Mouse (Mus musculus) heart, embryonic 12.5 days (tissue): ENCODE results near the gene Ets1. TPM values are rescaled to one million over a fixed set of nuclear protein-coding genes. Genes with fewer than 3 reads are reported as not detected.
A peak's percentile ranks its signal among the peaks of the same experiment; 100 is the strongest.

ENCODE experiments used
- ATAC-seq: fragments of 200-750 bp; cut with Nextera tagmentation; 2 replicates; pipeline ENCODE4 v1.8.0; 2017; ENCODE audit warnings: moderate TSS enrichment, moderate library complexity; ENCODE audit not compliant: insufficient number of reproducible peaks, low FRiP score
- H3K27ac ChIP-seq: fragments of 300-500 bp; sonication (generic); 2 replicates; pipeline ENCODE4 v1.5.1; 2016; ENCODE audit warnings: mild to moderate bottlenecking, moderate library complexity; ENCODE audit not compliant: poor library complexity, severe bottlenecking
- H3K27me3 ChIP-seq: fragments of 300-500 bp; sonication (generic); replicated peaks from 2 replicates; pipeline ENCODE4 v1.6.1; 2016; ENCODE audit warnings: mild to moderate bottlenecking, moderate library complexity
- H3K36me3 ChIP-seq: fragments of 300-500 bp; sonication (generic); 2 replicates; pipeline ENCODE4 v1.6.1; 2016; ENCODE audit warnings: mild to moderate bottlenecking, moderate library complexity
- H3K4me1 ChIP-seq: fragments of 300-500 bp; sonication (generic); replicated peaks from 2 replicates; pipeline ENCODE4 v1.6.1; 2016; ENCODE audit warnings: mild to moderate bottlenecking
- H3K4me2 ChIP-seq: fragments of 300-500 bp; sonication (generic); 2 replicates; pipeline ENCODE4 v1.6.1; 2016; ENCODE audit warnings: mild to moderate bottlenecking, moderate library complexity
- H3K4me3 ChIP-seq: fragments of 300-500 bp; sonication (generic); 2 replicates; pipeline ENCODE4 v1.5.1; 2016; ENCODE audit warnings: mild to moderate bottlenecking
- H3K9ac ChIP-seq: fragments of 300-500 bp; sonication (generic); 2 replicates; pipeline ENCODE4 v1.6.1; 2016; ENCODE audit warnings: mild to moderate bottlenecking, moderate library complexity
- H3K9me3 ChIP-seq: fragments of 300-500 bp; sonication (generic); replicated peaks from 2 replicates; pipeline ENCODE4 v1.6.1; 2016; ENCODE audit warnings: mild to moderate bottlenecking, moderate library complexity
- WGBS: fragments of 180-500 bp; shearing (Covaris S2); methylation state at CpG from one replicate; pipeline ENCODE4 v1.1.7; 2016; 5-methylcytosine and 5-hydroxymethylcytosine counted together
- polyA plus RNA-seq: library from polyadenylated mRNA; unstranded; fragments of >200 nt; fragmentation: Nextera tagmentation; extraction: Ambion mirVana; gene quantifications from 2 replicates; pipeline ENCODE4 v1.2.1, GENCODE M21; 2016

Gene Ets1
- polyA plus RNA-seq, 1 experiment from 2014 or later = 65.6 TPM

- Histone ChIP-seq H3K4me2 (no peak overlapping the region), H3K9ac (no peak overlapping the region), H3K9me3 (no peaks in the 10 kb centered on the region), H3K27ac (no peak overlapping the region), H3K4me3 (no peak overlapping the region), H3K4me1 (peaks cover 29% of the 10 kb centered on the region), H3K27me3 (no peaks in the 10 kb centered on the region), H3K36me3 (peaks cover 64% of the 10 kb centered on the region)
- WGBS = 85% methylated on average over 4 of the region's 4 CpGs
- no peak for ATAC-seq
Measured at GRCm38 (mm10) chr9:32739988-32740387, 104.0 kb downstream of the Ets1 start.

GRCm38 (mm10) chr9:32740751-32741387 is 104.8 kb downstream of the Ets1 start:
- ATAC-seq = no peak
- Histone ChIP-seq H3K9me3 (no peaks in the 10 kb centered on the region), H3K27me3 (no peaks in the 10 kb centered on the region), H3K4me1 (peaks cover 29% of the 10 kb centered on the region), H3K36me3 (peaks cover 58% of the 10 kb centered on the region), H3K4me3 (no peak overlapping the region), H3K27ac (no peak overlapping the region), H3K4me2 (no peak overlapping the region), H3K9ac (no peak overlapping the region)
- 67% methylated on average over 12 of the region's 12 CpGs for WGBS

- H3K9me3 ChIP-seq = no peaks in the 10 kb centered on the region
- no peak overlapping the region for H3K4me3 ChIP-seq
- H3K27ac ChIP-seq = no peak overlapping the region
- peaks cover 55% of the 10 kb centered on the region for H3K36me3 ChIP-seq
- H3K27me3 ChIP-seq = no peaks in the 10 kb centered on the region
- H3K9ac ChIP-seq = no peak overlapping the region
- H3K4me1 ChIP-seq = peaks cover 32% of the 10 kb centered on the region
- H3K4me2 ChIP-seq = no peak overlapping the region
- ATAC-seq = no peak
- 88% methylated on average over 2 of the region's 2 CpGs for WGBS
Measured at GRCm38 (mm10) chr9:32741681-32742080, 105.7 kb downstream of the Ets1 start.

- no peak overlapping the region for H3K4me2 ChIP-seq
- ATAC-seq = no peak
- H3K27me3 ChIP-seq = no peaks in the 10 kb centered on the region
- H3K36me3 ChIP-seq = peaks cover 43% of the 10 kb centered on the region
- H3K4me3 ChIP-seq = no peak overlapping the region
- H3K4me1 ChIP-seq = peaks cover 33% of the 10 kb centered on the region
- no peak overlapping the region for H3K27ac ChIP-seq
- no peak overlapping the region for H3K9ac ChIP-seq
- H3K9me3 ChIP-seq = no peaks in the 10 kb centered on the region
- WGBS = 55% methylated on average over 8 of the region's 8 CpGs
Measured at GRCm38 (mm10) chr9:32743157-32743556, 107.1 kb downstream of the Ets1 start.

- Histone ChIP-seq H3K27me3 (no peaks in the 10 kb centered on the region), H3K36me3 (peaks cover 38% of the 10 kb centered on the region), H3K4me2 (no peak overlapping the region), H3K9ac (no peak overlapping the region), H3K27ac (0 out of 2 replicates have a peak overlapping the region, but pooled peaks have one; percentile 29), H3K4me1 (peaks cover 35% of the 10 kb centered on the region), H3K9me3 (no peaks in the 10 kb centered on the region), H3K4me3 (no peak overlapping the region)
- ATAC-seq = no peak
- WGBS = 67% methylated on average over 9 of the region's 9 CpGs
Measured at GRCm38 (mm10) chr9:32743642-32744161, 107.7 kb downstream of the Ets1 start.

GRCm38 (mm10) chr9:32744288-32744687 is 108.3 kb downstream of the Ets1 start:
- 80% methylated on average over 9 of the region's 9 CpGs for WGBS
- no peak for ATAC-seq
- Histone ChIP-seq H3K9ac (no peak overlapping the region), H3K4me1 (peaks cover 41% of the 10 kb centered on the region), H3K36me3 (peaks cover 37% of the 10 kb centered on the region), H3K27ac (0 out of 2 replicates have a peak overlapping the region, but pooled peaks have one; percentile 44), H3K9me3 (no peaks in the 10 kb centered on the region), H3K4me3 (no peak overlapping the region), H3K27me3 (no peaks in the 10 kb centered on the region), H3K4me2 (no peak overlapping the region)

- Histone ChIP-seq H3K9ac (no peak overlapping the region), H3K27ac (peak overlapping the region; percentile 44), H3K4me1 (peaks cover 50% of the 10 kb centered on the region), H3K4me2 (no peak overlapping the region), H3K9me3 (no peaks in the 10 kb centered on the region), H3K4me3 (no peak overlapping the region), H3K36me3 (peaks cover 39% of the 10 kb centered on the region), H3K27me3 (no peaks in the 10 kb centered on the region)
- ATAC-seq = no peak
- 78% methylated on average over 12 of the region's 12 CpGs for WGBS
Measured at GRCm38 (mm10) chr9:32745079-32745763, 109.2 kb downstream of the Ets1 start.

GRCm38 (mm10) chr9:32745998-32746397 is 110.0 kb downstream of the Ets1 start:
- Histone ChIP-seq H3K9me3 (no peaks in the 10 kb centered on the region), H3K27ac (peak overlapping the region; percentile 37; the same call in 1 of the 2 replicates), H3K27me3 (no peaks in the 10 kb centered on the region), H3K36me3 (peaks cover 33% of the 10 kb centered on the region), H3K4me2 (no peak overlapping the region), H3K4me3 (no peak overlapping the region), H3K9ac (no peak overlapping the region), H3K4me1 (peaks cover 56% of the 10 kb centered on the region)
- WGBS = 90% methylated on average over 8 of the region's 8 CpGs
- no peak for ATAC-seq

GRCm38 (mm10) chr9:32746615-32747014 is 110.6 kb downstream of the Ets1 start:
- ATAC-seq = no peak
- H3K27ac ChIP-seq = no peak overlapping the region; the same call in 1 of the 2 replicates
- no peaks in the 10 kb centered on the region for H3K9me3 ChIP-seq
- H3K27me3 ChIP-seq = no peaks in the 10 kb centered on the region
- H3K4me1 ChIP-seq = peaks cover 60% of the 10 kb centered on the region
- H3K9ac ChIP-seq = no peak overlapping the region
- H3K36me3 ChIP-seq = peaks cover 30% of the 10 kb centered on the region
- no peak overlapping the region for H3K4me3 ChIP-seq
- WGBS = 71% methylated on average over 6 of the region's 6 CpGs
- no peak overlapping the region for H3K4me2 ChIP-seq

- Histone ChIP-seq H3K9ac (no peak overlapping the region), H3K27me3 (no peaks in the 10 kb centered on the region), H3K36me3 (peaks cover 27% of the 10 kb centered on the region), H3K4me1 (peaks cover 66% of the 10 kb centered on the region), H3K4me2 (no peak overlapping the region), H3K4me3 (no peak overlapping the region), H3K27ac (no peak overlapping the region), H3K9me3 (no peaks in the 10 kb centered on the region)
- WGBS = 80% methylated on average over 8 of the region's 8 CpGs
- ATAC-seq = no peak
Measured at GRCm38 (mm10) chr9:32747624-32748023, 111.6 kb downstream of the Ets1 start.

GRCm38 (mm10) chr9:32748552-32748951 is 112.5 kb downstream of the Ets1 start:
- peaks cover 64% of the 10 kb centered on the region for H3K4me1 ChIP-seq
- ATAC-seq = no peak
- H3K36me3 ChIP-seq = peaks cover 26% of the 10 kb centered on the region
- 78% methylated on average over 5 of the region's 5 CpGs for WGBS
- no peak overlapping the region for H3K9ac ChIP-seq
- no peaks in the 10 kb centered on the region for H3K27me3 ChIP-seq
- H3K4me2 ChIP-seq = no peak overlapping the region
- no peak overlapping the region for H3K27ac ChIP-seq
- H3K4me3 ChIP-seq = no peak overlapping the region
- H3K9me3 ChIP-seq = no peaks in the 10 kb centered on the region
